In the genomic region with DNA sequence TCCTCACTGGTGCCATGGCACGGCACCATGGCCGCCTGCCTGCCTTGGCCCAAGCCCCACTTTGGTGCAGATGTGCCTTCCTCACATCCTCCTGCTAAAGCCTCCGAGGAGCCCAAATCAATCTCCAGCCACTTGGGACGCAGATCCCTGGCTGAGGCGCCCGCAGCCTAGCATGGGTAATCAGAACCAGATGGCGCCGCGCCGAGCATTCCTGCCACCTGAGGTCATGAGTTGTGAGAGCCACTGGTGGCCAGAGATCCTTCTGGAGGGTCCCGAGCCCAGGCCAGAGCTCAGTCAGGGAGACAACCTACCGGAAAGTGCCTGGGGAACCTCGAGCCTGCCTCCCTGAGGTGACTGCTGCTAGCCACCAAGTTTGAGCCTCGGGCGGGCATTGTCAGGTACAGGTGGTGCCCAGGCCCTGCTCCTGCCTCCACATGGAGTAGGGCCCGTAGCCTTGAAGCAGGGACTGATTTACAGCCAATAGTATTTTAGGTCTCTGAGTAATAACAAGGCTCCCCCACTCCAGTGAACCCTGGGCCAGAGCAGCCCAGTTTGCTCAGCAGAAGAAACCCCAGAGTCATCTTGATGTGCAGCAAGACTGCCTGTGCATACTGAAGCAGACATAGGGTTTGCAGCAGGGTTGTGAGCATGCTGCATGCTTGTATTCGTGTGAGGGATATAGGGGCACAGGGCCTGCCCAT, we compare ENCODE assay signal across 11 mouse cellular contexts. TPM values are rescaled to one million over a fixed set of nuclear protein-coding genes. Genes with fewer than 3 reads are reported as not detected.
A peak's percentile ranks its signal among the peaks of the same experiment; 100 is the strongest.
DNase-seq lines count a peak whose midpoint lies in the region; ATAC-seq and TF ChIP-seq lines count a peak whose summit lies in the region.
"Had no signal": no experiment of that assay in that cellular context is flagged by ENCODE, and none has a peak within 500 bp of the region (broad histone marks: within the 10 kb centered on the region; RNA-seq: fewer than 3 reads in every experiment).

No protein-coding gene starts in this region.

- H3K9ac ChIP-seq in midbrain, embryonic 16.5 days (ENCODE audit: low read depth, low read length), result no peak overlapping the region
- H3K9ac ChIP-seq in embryonic facial prominence, embryonic 14.5 days (ENCODE audit: low read depth, low read length), result 0 out of 2 replicates have a peak overlapping the region, but pooled peaks have one; percentile 26
- H3K9ac ChIP-seq in heart, embryonic 14.5 days (ENCODE audit: low read length), result no peak overlapping the region; the same call in 1 of the 2 replicates
- no peak overlapping the region for H3K9ac ChIP-seq in liver, postnatal 0 days (replicated peaks)

- no peak overlapping the region for H3K4me3 ChIP-seq in midbrain, embryonic 10.5 days
- H3K4me3 ChIP-seq in midbrain, embryonic 16.5 days (ENCODE audit: low read depth, low read length), result no peak overlapping the region
- H3K4me3 ChIP-seq in embryonic facial prominence, embryonic 14.5 days (ENCODE audit: low read depth, low read length), result no peak overlapping the region
- H3K4me3 ChIP-seq in heart, embryonic 14.5 days (ENCODE audit: control insufficient read depth in 1 of 2, insufficient read depth in 1 of 2, low read depth in 1 of 2, low read length in 2 of 2), result no peak overlapping the region
- H3K4me3 ChIP-seq in liver, postnatal 0 days (ENCODE audit: low read depth, low read length), result no peak overlapping the region

- DNase-seq in midbrain, embryonic 10.5 days (ENCODE audit: low spot score), result peak; percentile 50
- peak; percentile 70 for DNase-seq in embryonic facial prominence, embryonic 14.5 days (ENCODE audit: low spot score)
- peak; percentile 42 for DNase-seq in yolk sac, embryonic 10.5 days (ENCODE audit: low spot score)
- no peak for DNase-seq in urinary bladder, adult 18-20 months (ENCODE audit: low spot score in 2 of 2)
- DNase-seq in liver, postnatal 0 days, result no peak
- DNase-seq: kidney, adult 8-10 months; right cerebral cortex, postnatal 4 days had no signal

- WGBS in midbrain, embryonic 10.5 days, result 69% methylated on average over 17 of the region's 17 CpGs
- WGBS in midbrain, embryonic 16.5 days, result 75% methylated on average over 17 of the region's 17 CpGs
- WGBS in embryonic facial prominence, embryonic 14.5 days, result 30% methylated on average over 15 of the region's 17 CpGs
- 26% methylated on average over 17 of the region's 17 CpGs for WGBS in heart, embryonic 14.5 days
- 73% methylated on average over 17 of the region's 17 CpGs for WGBS in liver, postnatal 0 days (ENCODE audit: insufficient replicate concordance)

- H3K4me1 ChIP-seq in midbrain, embryonic 10.5 days, result peaks cover 16% of the 10 kb centered on the region
- no peaks in the 10 kb centered on the region for H3K4me1 ChIP-seq in midbrain, embryonic 16.5 days (ENCODE audit: control insufficient read depth, insufficient read depth, low read length)
- peaks cover 12% of the 10 kb centered on the region for H3K4me1 ChIP-seq in embryonic facial prominence, embryonic 14.5 days (ENCODE audit: control insufficient read depth, insufficient read depth, low read length)
- H3K4me1 ChIP-seq in heart, embryonic 14.5 days (ENCODE audit: control insufficient read depth in 2 of 2, insufficient read depth in 2 of 2, low read length in 2 of 2), result peaks cover 10 to 11% of the 10 kb centered on the region in 2 experiments
- no peaks in the 10 kb centered on the region for H3K4me1 ChIP-seq in liver, postnatal 0 days (ENCODE audit: insufficient read depth)

- no peak for TF ChIP-seq EP300 in liver, postnatal 0 days (IDR thresholded peaks at IDR 0.05; ENCODE audit: low read depth)

- H3K9me3 ChIP-seq in midbrain, embryonic 10.5 days (replicated peaks), result no peaks in the 10 kb centered on the region
- no peaks in the 10 kb centered on the region for H3K9me3 ChIP-seq in midbrain, embryonic 16.5 days (replicated peaks; ENCODE audit: control insufficient read depth, low read length, poor library complexity, severe bottlenecking)
- no peaks in the 10 kb centered on the region for H3K9me3 ChIP-seq in embryonic facial prominence, embryonic 14.5 days (ENCODE audit: control insufficient read depth, low read length)
- no peaks in the 10 kb centered on the region for H3K9me3 ChIP-seq in heart, embryonic 14.5 days (ENCODE audit: control insufficient read depth, low read length)
- H3K9me3 ChIP-seq in liver, postnatal 0 days (ENCODE audit: low read length), result no peaks in the 10 kb centered on the region
- H3K9me3 ChIP-seq: G1E had no signal

- H3K4me2 ChIP-seq in midbrain, embryonic 16.5 days (ENCODE audit: low read length), result no peak overlapping the region
- H3K4me2 ChIP-seq in embryonic facial prominence, embryonic 14.5 days (ENCODE audit: low read depth, low read length), result no peak overlapping the region
- H3K4me2 ChIP-seq in heart, embryonic 14.5 days (ENCODE audit: low read length), result no peak overlapping the region
- H3K4me2 ChIP-seq in liver, postnatal 0 days (ENCODE audit: low read depth, low read length), result no peak overlapping the region
- H3K4me2 ChIP-seq: liver, embryonic 11.5 days had no signal

- H3K27ac ChIP-seq in midbrain, embryonic 10.5 days (replicated peaks), result no peak overlapping the region
- H3K27ac ChIP-seq in midbrain, embryonic 16.5 days (ENCODE audit: low read length), result no peak overlapping the region
- H3K27ac ChIP-seq in embryonic facial prominence, embryonic 14.5 days (replicated peaks; ENCODE audit: low read depth, low read length), result 0 out of 2 replicates have a peak overlapping the region, but pooled peaks have one; percentile 10
- 0 out of 4 replicates have a peak overlapping the region, but pooled peaks of 1 of the 2 experiments have one; percentile 24 for H3K27ac ChIP-seq in heart, embryonic 14.5 days (replicated peaks in 1 of 2; ENCODE audit: control insufficient read depth in 1 of 2, insufficient read depth in 1 of 2, low read depth in 2 of 2, low read length in 2 of 2)
- no peak overlapping the region for H3K27ac ChIP-seq in liver, postnatal 0 days (ENCODE audit: low read depth)

- no peak for TF ChIP-seq CTCF in liver, postnatal 0 days (IDR thresholded peaks at IDR 0.05; ENCODE audit: low read depth)

- no peaks in the 10 kb centered on the region for H3K36me3 ChIP-seq in midbrain, embryonic 10.5 days
- H3K36me3 ChIP-seq in midbrain, embryonic 16.5 days (ENCODE audit: control insufficient read depth, insufficient read depth, low read length), result no peaks in the 10 kb centered on the region
- no peaks in the 10 kb centered on the region for H3K36me3 ChIP-seq in embryonic facial prominence, embryonic 14.5 days (ENCODE audit: control insufficient read depth, insufficient read depth, low read length)
- no peaks in the 10 kb centered on the region for H3K36me3 ChIP-seq in heart, embryonic 14.5 days (ENCODE audit: control insufficient read depth, insufficient read depth, low read length)
- no peaks in the 10 kb centered on the region for H3K36me3 ChIP-seq in liver, postnatal 0 days (replicated peaks; ENCODE audit: insufficient read depth, low read length)

- no peak for ATAC-seq in midbrain, embryonic 16.5 days
- peak; percentile 41; the same call in 1 of the 2 replicates for ATAC-seq in embryonic facial prominence, embryonic 14.5 days (ENCODE audit: low read depth)
- peak; percentile 45 for ATAC-seq in heart, embryonic 14.5 days (ENCODE audit: insufficient number of reproducible peaks, insufficient read depth, low FRiP score, low read depth)
- no peak for ATAC-seq in liver, postnatal 0 days

- H3K27me3 ChIP-seq in midbrain, embryonic 10.5 days (ENCODE audit: low read depth, poor library complexity, severe bottlenecking), result peaks cover 5% of the 10 kb centered on the region; the same call in 1 of the 2 replicates
- no peaks in the 10 kb centered on the region for H3K27me3 ChIP-seq in midbrain, embryonic 16.5 days (ENCODE audit: control insufficient read depth, insufficient read depth, low read depth, low read length)
- H3K27me3 ChIP-seq in embryonic facial prominence, embryonic 14.5 days (replicated peaks; ENCODE audit: control insufficient read depth, insufficient read depth, low read length), result no peaks in the 10 kb centered on the region
- 0 out of 2 replicates have a peak, but pooled peaks cover 10% of the 10 kb centered on the region for H3K27me3 ChIP-seq in heart, embryonic 14.5 days (ENCODE audit: control insufficient read depth, insufficient read depth, low read length)
- no peaks in the 10 kb centered on the region for H3K27me3 ChIP-seq in liver, postnatal 0 days (ENCODE audit: insufficient read depth, low read length)

RNA-seq across cellular contexts. Expression of gene Tbx1, which starts 35.1 kb away (rescaled TPM):
- polyA plus RNA-seq in midbrain, embryonic 10.5 days (2016; fragmentation: Nextera tagmentation; extraction: Ambion mirVana), result 0.97 and 1.7 TPM in 2 replicates
- polyA plus RNA-seq in midbrain, embryonic 16.5 days (2015; fragmentation: Nextera tagmentation; extraction: Ambion mirVana), result 0.33 and 0.66 TPM in 2 replicates
- 10.5 and 12.4 TPM in 2 replicates for polyA plus RNA-seq in embryonic facial prominence, embryonic 14.5 days (2014; fragmentation: Nextera tagmentation; extraction: Ambion mirVana)
- polyA plus RNA-seq in heart, embryonic 14.5 days (2014; fragmentation: Nextera tagmentation; extraction: Ambion mirVana), result 0.20 and 0.80 TPM in 2 replicates
- polyA plus RNA-seq in liver, postnatal 0 days (2015; fragmentation: Nextera tagmentation; extraction: Ambion mirVana), result 0.40 TPM in 1 of 2 replicates, not detected in the other
- polyA plus RNA-seq: G1E had no signal

RNA-seq across cellular contexts. Expression of gene Rtl10, which starts 56.7 kb away (rescaled TPM):
- polyA plus RNA-seq in midbrain, embryonic 10.5 days (2016; fragmentation: Nextera tagmentation; extraction: Ambion mirVana), result 2.1 and 2.4 TPM in 2 replicates
- 3.3 and 3.5 TPM in 2 replicates for polyA plus RNA-seq in midbrain, embryonic 16.5 days (2015; fragmentation: Nextera tagmentation; extraction: Ambion mirVana)
- polyA plus RNA-seq in embryonic facial prominence, embryonic 14.5 days (2014; fragmentation: Nextera tagmentation; extraction: Ambion mirVana), result 3.2 and 3.8 TPM in 2 replicates
- polyA plus RNA-seq in heart, embryonic 14.5 days (2014; fragmentation: Nextera tagmentation; extraction: Ambion mirVana), result 1.3 and 1.5 TPM in 2 replicates
- 0.57 and 0.59 TPM in 2 replicates for polyA plus RNA-seq in liver, postnatal 0 days (2015; fragmentation: Nextera tagmentation; extraction: Ambion mirVana)

RNA-seq across cellular contexts. Expression of gene Gnb1l, which starts 56.9 kb away (rescaled TPM):
- polyA plus RNA-seq in midbrain, embryonic 10.5 days (2016; fragmentation: Nextera tagmentation; extraction: Ambion mirVana), result 13.3 and 16.0 TPM in 2 replicates
- polyA plus RNA-seq in midbrain, embryonic 16.5 days (2015; fragmentation: Nextera tagmentation; extraction: Ambion mirVana), result 16.5 and 17.6 TPM in 2 replicates
- polyA plus RNA-seq in embryonic facial prominence, embryonic 14.5 days (2014; fragmentation: Nextera tagmentation; extraction: Ambion mirVana), result 16.5 and 17.8 TPM in 2 replicates
- polyA plus RNA-seq in heart, embryonic 14.5 days (2014; fragmentation: Nextera tagmentation; extraction: Ambion mirVana), result 9.3 and 9.7 TPM in 2 replicates
- polyA plus RNA-seq in liver, postnatal 0 days (2015; fragmentation: Nextera tagmentation; extraction: Ambion mirVana), result 3.9 and 5.1 TPM in 2 replicates

Comparison
In these comparisons a context has a peak if more than half of its experiments do, and no peak if none do; other contexts are left out.
1. DNase-seq: peak in midbrain, embryonic 10.5 days (single experiment), embryonic facial prominence, embryonic 14.5 days (single experiment) and yolk sac, embryonic 10.5 days (single experiment); none in urinary bladder, adult 18-20 months (0 of 2) and liver, postnatal 0 days (single experiment).
2. ATAC-seq: peak in embryonic facial prominence, embryonic 14.5 days (single experiment) and heart, embryonic 14.5 days (single experiment); none in midbrain, embryonic 16.5 days (single experiment) and liver, postnatal 0 days (single experiment).